Mouse (Mus musculus) brown adipose tissue, adult 24 weeks (tissue): ENCODE measurements around the gene Gm8138. TPM values are rescaled to one million over a fixed set of nuclear protein-coding genes. Genes with fewer than 3 reads are reported as not detected.
"Not testable (repeated sequence)": the region's sequence is repeated elsewhere in the genome, so short reads cannot be mapped to it uniquely, and the experiment has no call there.

Experiments
- H3K27ac ChIP-seq: fragments of 200-500 bp; replicated peaks from 2 replicates; pipeline ENCODE4 v1.5.1; 2012; ENCODE audit warnings: low read depth, mild to moderate bottlenecking, low read length
- H3K4me1 ChIP-seq: fragments of 200-500 bp; 2 replicates; pipeline ENCODE4 v1.6.1; 2012; ENCODE audit warnings: low read length, mixed read lengths; ENCODE audit not compliant: control insufficient read depth, insufficient read depth, insufficient read length
- H3K4me3 ChIP-seq: fragments of 200-500 bp; 2 replicates; pipeline ENCODE4 v1.5.1; 2012; ENCODE audit warnings: low read depth, mild to moderate bottlenecking, low read length, moderate library complexity; ENCODE audit not compliant: insufficient read depth
- polyA plus RNA-seq: library from polyadenylated mRNA; stranded (reverse); fragments of >200 nt; gene quantifications from 2 replicates; pipeline ENCODE4 v1.2.4, GENCODE M21; 2012; ENCODE audit not compliant: missing spikeins, insufficient read depth, insufficient read length

The Gm8138 gene
- not detected in 2 replicates for polyA plus RNA-seq

DNA sequence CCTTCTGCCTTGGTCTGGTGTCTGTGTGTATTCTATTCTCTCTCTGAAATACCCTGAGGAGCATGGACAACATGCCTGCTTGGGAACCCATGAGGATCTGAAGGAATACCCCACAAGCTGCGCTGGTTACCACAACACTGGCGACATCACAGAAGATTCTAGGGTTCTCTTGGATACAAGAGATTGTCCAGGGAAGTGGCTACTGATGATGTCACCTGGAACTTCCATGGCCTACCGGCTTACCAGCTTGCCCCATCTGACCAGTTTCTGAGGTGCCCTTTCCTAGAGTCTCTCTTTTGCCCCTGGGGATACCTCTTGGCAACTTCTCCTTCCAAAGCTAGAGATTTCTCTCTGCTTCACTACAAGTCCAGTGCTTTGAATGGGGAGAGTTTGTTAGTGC is at the start of gene Gm8138:
Gm8138 (minus strand) TSS at position 101 of the 400 bp plus-strand sequence.
- not testable (repeated sequence) for H3K4me3 ChIP-seq, H3K27ac ChIP-seq

GRCm38 (mm10) chr14:43361713-43362112 is 54.4 kb downstream of the Gm8138 start:
- not testable (repeated sequence) for H3K4me1 ChIP-seq, H3K27ac ChIP-seq, H3K4me3 ChIP-seq

More for the DNA sequence above, at the start of gene Gm8138:
- not testable (repeated sequence) for H3K4me1 ChIP-seq

Other genes starting within 250 kb of the Gm8138 start
- not detected in 2 replicates for gene Gm7233, start 236.5 kb downstream of the Gm8138 start, polyA plus RNA-seq
- not detected in 2 replicates for gene Gm8122, start 181.0 kb downstream of the Gm8138 start, polyA plus RNA-seq
- not detected in 2 replicates for gene Gm8126, start 157.7 kb downstream of the Gm8138 start, polyA plus RNA-seq
- not detected in 2 replicates for gene Gm9732, start 141.3 kb downstream of the Gm8138 start, polyA plus RNA-seq
- gene Gm8127, start 122.5 kb downstream of the Gm8138 start, polyA plus RNA-seq = not detected in 2 replicates
- gene 1700001F09Rik, start 68.5 kb downstream of the Gm8138 start, polyA plus RNA-seq = not detected in 2 replicates
- gene Gm5799, start 127.2 kb upstream of the Gm8138 start, polyA plus RNA-seq = 1.0 TPM in 1 of 2 replicates, not detected in the other
- not detected in 2 replicates for gene Gm17654, start 162.8 kb upstream of the Gm8138 start, polyA plus RNA-seq
- gene Gm10375, start 191.7 kb upstream of the Gm8138 start, polyA plus RNA-seq = not detected in 2 replicates